Mouse (Mus musculus) ES-Bruce4 (cell line): Measurements from ENCODE around the gene Ccdc172.

Source experiments
- CTCF ChIP-seq: IDR thresholded peaks from one replicate; pipeline ENCODE4 v1.8.1; 2011; ENCODE audit warnings: low read depth, low read length
- EP300 ChIP-seq: IDR thresholded peaks from 2 replicates; pipeline ENCODE4 v1.6.1; 2011; ENCODE audit warnings: low read depth, low read length; ENCODE audit not compliant: insufficient read depth
- POLR2A ChIP-seq: IDR thresholded peaks from one replicate; pipeline ENCODE4 v1.8.1; 2011; ENCODE audit warnings: low read length; ENCODE audit not compliant: insufficient read depth

DNA sequence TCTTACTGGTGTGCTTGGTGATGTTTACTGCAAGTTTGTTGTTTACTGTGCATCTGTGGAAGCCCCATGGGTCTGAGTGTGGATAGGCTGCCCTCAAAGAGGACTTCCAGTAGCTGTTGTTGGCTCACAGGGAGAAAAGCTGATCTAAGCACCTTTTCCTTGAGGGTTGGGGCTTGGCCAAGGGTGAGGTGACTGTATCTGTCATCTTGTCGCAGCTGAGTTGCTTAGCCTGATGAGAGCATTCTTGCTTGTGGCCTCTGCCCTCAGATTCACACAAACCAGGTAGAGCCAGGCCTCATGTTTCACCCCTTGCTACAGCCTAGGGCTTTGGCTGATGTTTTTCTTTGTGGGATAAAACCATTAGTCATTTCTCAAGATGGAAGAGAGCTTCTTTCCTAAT, 38.7 kb downstream of the Ccdc172 start:
- TF ChIP-seq CTCF (no peak), POLR2A (no peak), EP300 (no peak)
